Comparison of ENCODE assay signal across 8 mouse cellular contexts in genomic region chr8:126824575-126825208, GRCm38 (mm10).
A peak's percentile ranks its signal among the peaks of the same experiment; 100 is the strongest.
DNase-seq lines count a peak whose midpoint lies in the region; ATAC-seq lines count a peak whose summit lies in the region.

No protein-coding gene starts in this region.

- H3K4me1 ChIP-seq in liver, embryonic 13.5 days (replicated peaks), result peaks cover 54% of the 10 kb centered on the region
- H3K4me1 ChIP-seq in neural tube, embryonic 13.5 days (replicated peaks), result peaks cover 48% of the 10 kb centered on the region

- peak; percentile 13 for ATAC-seq in inflammation-experienced regulatory T-cells, adult 6 months
- peak; percentile 57 for ATAC-seq in liver, embryonic 13.5 days (ENCODE audit: low read depth)
- ATAC-seq in neural tube, embryonic 13.5 days (ENCODE audit: low read depth), result no peak

- no peaks in the 10 kb centered on the region for H3K27me3 ChIP-seq in liver, embryonic 13.5 days
- H3K27me3 ChIP-seq in neural tube, embryonic 13.5 days, result no peaks in the 10 kb centered on the region

- no peak overlapping the region for H3K4me3 ChIP-seq in liver, embryonic 13.5 days (replicated peaks)
- H3K4me3 ChIP-seq in neural tube, embryonic 13.5 days, result no peak overlapping the region

- DNase-seq in 3T3-L1 (ENCODE audit: low read depth, low spot score) (peak; percentile 49), R1 (ENCODE audit: low read depth, low spot score) (peak; percentile 29)
- peak; percentile 36 for DNase-seq in forelimb bud, embryonic 11.5 days (ENCODE audit: low read depth, low spot score)
- no peak for DNase-seq in liver, embryonic 13.5 days
- DNase-seq in urinary bladder, adult 2 months (ENCODE audit: low spot score), result no peak
- DNase-seq in layer of hippocampus, postnatal 14 days (ENCODE audit: low spot score in 2 of 2), result no peak

- peak overlapping the region; percentile 42 for H3K9ac ChIP-seq in liver, embryonic 13.5 days
- H3K9ac ChIP-seq in neural tube, embryonic 13.5 days, result no peak overlapping the region

- H3K9me3 ChIP-seq in liver, embryonic 13.5 days (replicated peaks), result no peaks in the 10 kb centered on the region
- H3K9me3 ChIP-seq in neural tube, embryonic 13.5 days, result no peaks in the 10 kb centered on the region

- H3K36me3 ChIP-seq in liver, embryonic 13.5 days, result no peaks in the 10 kb centered on the region
- H3K36me3 ChIP-seq in neural tube, embryonic 13.5 days, result no peaks in the 10 kb centered on the region

- H3K27ac ChIP-seq in liver, embryonic 13.5 days, result peak overlapping the region; percentile 92
- H3K27ac ChIP-seq in neural tube, embryonic 13.5 days (replicated peaks), result peak overlapping the region; percentile 97

- WGBS in liver, embryonic 13.5 days (ENCODE audit: insufficient replicate concordance), result 37% methylated on average over 10 of the region's 10 CpGs
- WGBS in neural tube, embryonic 13.5 days, result 58% methylated on average over 10 of the region's 10 CpGs

- no peak overlapping the region for H3K4me2 ChIP-seq in liver, embryonic 13.5 days
- no peak overlapping the region for H3K4me2 ChIP-seq in neural tube, embryonic 13.5 days

Comparison
In these comparisons a context has a peak if more than half of its experiments do, and no peak if none do; other contexts are left out.
1. DNase-seq: peak in 3T3-L1 (single experiment), R1 (single experiment) and forelimb bud, embryonic 11.5 days (single experiment); none in liver, embryonic 13.5 days (single experiment), urinary bladder, adult 2 months (single experiment) and layer of hippocampus, postnatal 14 days (0 of 2).